9 mouse cellular contexts compared by ENCODE assay signal in genomic region chr4:151975441-151975840, GRCm38 (mm10). TPM values are rescaled to one million over a fixed set of nuclear protein-coding genes. Genes with fewer than 3 reads are reported as not detected.
DNase-seq lines count a peak whose midpoint lies in the region; ATAC-seq and TF ChIP-seq lines count a peak whose summit lies in the region.
"Had no signal": no experiment of that assay in that cellular context is flagged by ENCODE, and none has a peak within 500 bp of the region (broad histone marks: within the 10 kb centered on the region; RNA-seq: fewer than 3 reads in every experiment).

No protein-coding gene starts in this region.

- H3K27ac ChIP-seq in limb, embryonic 11.5 days (replicated peaks; ENCODE audit: low read depth, low read length): no peak overlapping the region
- H3K27ac ChIP-seq in limb, embryonic 10.5 days: no peak overlapping the region
- no peak overlapping the region for H3K27ac ChIP-seq in bone marrow macrophage, adult 2 months (ENCODE audit: insufficient read depth, low read depth, low read length)
- no peak overlapping the region for H3K27ac ChIP-seq in hindbrain, embryonic 12.5 days
- H3K27ac ChIP-seq: limb, embryonic 12.5 days had no signal

- peaks cover 47% of the 10 kb centered on the region for H3K36me3 ChIP-seq in limb, embryonic 11.5 days (ENCODE audit: control insufficient read depth, insufficient read depth, low read length)
- peaks cover 95% of the 10 kb centered on the region for H3K36me3 ChIP-seq in limb, embryonic 10.5 days
- H3K36me3 ChIP-seq in hindbrain, embryonic 12.5 days: peaks cover 60% of the 10 kb centered on the region

- H3K9ac ChIP-seq in limb, embryonic 11.5 days (ENCODE audit: low read length): no peak overlapping the region
- no peak overlapping the region for H3K9ac ChIP-seq in hindbrain, embryonic 12.5 days
- H3K9ac ChIP-seq: limb, embryonic 12.5 days had no signal

- ATAC-seq in limb, embryonic 11.5 days (ENCODE audit: insufficient number of reproducible peaks, low FRiP score, low TSS enrichment, low read depth): no peak
- ATAC-seq in hindbrain, embryonic 12.5 days (ENCODE audit: low FRiP score): no peak

- no peak overlapping the region for H3K4me2 ChIP-seq in limb, embryonic 11.5 days (ENCODE audit: low read depth, severe bottlenecking)
- H3K4me2 ChIP-seq in hindbrain, embryonic 12.5 days (replicated peaks): no peak overlapping the region
- H3K4me2 ChIP-seq: limb, embryonic 12.5 days had no signal

- no peaks in the 10 kb centered on the region for H3K4me1 ChIP-seq in limb, embryonic 11.5 days (ENCODE audit: control insufficient read depth, insufficient read depth, low read length)
- H3K4me1 ChIP-seq in limb, embryonic 10.5 days: no peaks in the 10 kb centered on the region
- peaks cover 5% of the 10 kb centered on the region for H3K4me1 ChIP-seq in bone marrow macrophage, adult 2 months (ENCODE audit: control insufficient read depth, insufficient read depth, low read length)
- no peaks in the 10 kb centered on the region for H3K4me1 ChIP-seq in hindbrain, embryonic 12.5 days
- H3K4me1 ChIP-seq: limb, embryonic 12.5 days had no signal

- H3K4me3 ChIP-seq in limb, embryonic 11.5 days (ENCODE audit: low read depth, low read length): no peak overlapping the region
- H3K4me3 ChIP-seq in limb, embryonic 10.5 days: no peak overlapping the region
- H3K4me3 ChIP-seq in bone marrow macrophage, adult 2 months (ENCODE audit: insufficient read depth, low read length): no peak overlapping the region
- H3K4me3 ChIP-seq in hindbrain, embryonic 12.5 days: no peak overlapping the region
- H3K4me3 ChIP-seq: limb, embryonic 12.5 days had no signal

- H3K27me3 ChIP-seq in limb, embryonic 11.5 days (ENCODE audit: control insufficient read depth, insufficient read depth, low read length): no peaks in the 10 kb centered on the region
- no peaks in the 10 kb centered on the region for H3K27me3 ChIP-seq in limb, embryonic 10.5 days (ENCODE audit: low read depth, poor library complexity, severe bottlenecking)
- H3K27me3 ChIP-seq in hindbrain, embryonic 12.5 days: no peaks in the 10 kb centered on the region
- H3K27me3 ChIP-seq: limb, embryonic 12.5 days had no signal

- TF ChIP-seq CTCF in bone marrow macrophage, adult 2 months (IDR thresholded peaks at IDR 0.05; ENCODE audit: low read depth, low read length): peak; percentile 42

- no peaks in the 10 kb centered on the region for H3K9me3 ChIP-seq in limb, embryonic 11.5 days (ENCODE audit: control insufficient read depth, low read length)
- 0 out of 2 replicates have a peak, but pooled peaks cover 5% of the 10 kb centered on the region for H3K9me3 ChIP-seq in limb, embryonic 10.5 days (replicated peaks)
- peaks cover 3% of the 10 kb centered on the region for H3K9me3 ChIP-seq in hindbrain, embryonic 12.5 days (replicated peaks)
- H3K9me3 ChIP-seq: limb, embryonic 12.5 days had no signal

- DNase-seq in cerebellum, adult 9-10 months: peak; percentile 35
- no peak for DNase-seq in cerebellum, adult 18-20 months
- DNase-seq in limb, embryonic 11.5 days (ENCODE audit: low spot score): peak; percentile 67
- no peak for DNase-seq in limb, embryonic 10.5 days (ENCODE audit: low spot score)
- DNase-seq in retina, postnatal 1 day: peak; percentile 57
- DNase-seq in ovary, adult 18-20 months (ENCODE audit: low spot score): no peak

- 84% methylated on average over 3 of the region's 3 CpGs for WGBS in limb, embryonic 11.5 days
- 96% methylated on average over 3 of the region's 3 CpGs for WGBS in limb, embryonic 10.5 days
- 98% methylated on average over 3 of the region's 3 CpGs for WGBS in hindbrain, embryonic 12.5 days

- TF ChIP-seq POLR2A in bone marrow macrophage, adult 2 months (IDR thresholded peaks at IDR 0.05; ENCODE audit: borderline replicate concordance, low read depth, low read length): no peak

RNA-seq across cellular contexts. Expression of gene Thap3, which starts 13.4 kb away (rescaled TPM):
- polyA plus RNA-seq in limb, embryonic 11.5 days (2014; fragmentation: Nextera tagmentation; extraction: Ambion mirVana): 27.3 and 29.5 TPM in 2 replicates
- 36.0 and 43.1 TPM in 2 replicates for polyA plus RNA-seq in limb, embryonic 10.5 days (2016; fragmentation: Nextera tagmentation; extraction: Ambion mirVana)
- polyA plus RNA-seq in bone marrow macrophage, adult 2 months (2012; ENCODE audit: insufficient read depth, insufficient read length, missing spikeins): 29.8 and 33.7 TPM in 2 replicates
- polyA plus RNA-seq in hindbrain, embryonic 12.5 days (2016; fragmentation: Nextera tagmentation; extraction: Ambion mirVana): 31.7 and 37.0 TPM in 2 replicates

RNA-seq across cellular contexts. Expression of gene Phf13, which starts 20.6 kb away (rescaled TPM):
- polyA plus RNA-seq in limb, embryonic 11.5 days (2014; fragmentation: Nextera tagmentation; extraction: Ambion mirVana): 28.6 and 29.4 TPM in 2 replicates
- 26.9 and 33.4 TPM in 2 replicates for polyA plus RNA-seq in limb, embryonic 10.5 days (2016; fragmentation: Nextera tagmentation; extraction: Ambion mirVana)
- 10.1 and 11.0 TPM in 2 replicates for polyA plus RNA-seq in bone marrow macrophage, adult 2 months (2012; ENCODE audit: insufficient read depth, insufficient read length, missing spikeins)
- 29.2 and 29.7 TPM in 2 replicates for polyA plus RNA-seq in hindbrain, embryonic 12.5 days (2016; fragmentation: Nextera tagmentation; extraction: Ambion mirVana)

RNA-seq across cellular contexts. Expression of gene Klhl21, which starts 33.2 kb away (rescaled TPM):
- 4.7 and 6.4 TPM in 2 replicates for polyA plus RNA-seq in limb, embryonic 11.5 days (2014; fragmentation: Nextera tagmentation; extraction: Ambion mirVana)
- 9.7 and 10.6 TPM in 2 replicates for polyA plus RNA-seq in limb, embryonic 10.5 days (2016; fragmentation: Nextera tagmentation; extraction: Ambion mirVana)
- 11.7 and 13.3 TPM in 2 replicates for polyA plus RNA-seq in bone marrow macrophage, adult 2 months (2012; ENCODE audit: insufficient read depth, insufficient read length, missing spikeins)
- polyA plus RNA-seq in hindbrain, embryonic 12.5 days (2016; fragmentation: Nextera tagmentation; extraction: Ambion mirVana): 8.0 and 8.2 TPM in 2 replicates

RNA-seq across cellular contexts. Expression of gene Dnajc11, which starts 42.0 kb away (rescaled TPM):
- 90.9 and 93.2 TPM in 2 replicates for polyA plus RNA-seq in limb, embryonic 11.5 days (2014; fragmentation: Nextera tagmentation; extraction: Ambion mirVana)
- 121 TPM in 2 replicates for polyA plus RNA-seq in limb, embryonic 10.5 days (2016; fragmentation: Nextera tagmentation; extraction: Ambion mirVana)
- polyA plus RNA-seq in bone marrow macrophage, adult 2 months (2012; ENCODE audit: insufficient read depth, insufficient read length, missing spikeins): 42.0 and 43.3 TPM in 2 replicates
- polyA plus RNA-seq in hindbrain, embryonic 12.5 days (2016; fragmentation: Nextera tagmentation; extraction: Ambion mirVana): 82.8 and 83.2 TPM in 2 replicates

RNA-seq across cellular contexts. Expression of gene Zbtb48, which starts 52.0 kb away (rescaled TPM):
- 21.0 and 23.9 TPM in 2 replicates for polyA plus RNA-seq in limb, embryonic 11.5 days (2014; fragmentation: Nextera tagmentation; extraction: Ambion mirVana)
- 24.5 and 26.5 TPM in 2 replicates for polyA plus RNA-seq in limb, embryonic 10.5 days (2016; fragmentation: Nextera tagmentation; extraction: Ambion mirVana)
- 7.5 and 11.4 TPM in 2 replicates for polyA plus RNA-seq in bone marrow macrophage, adult 2 months (2012; ENCODE audit: insufficient read depth, insufficient read length, missing spikeins)
- polyA plus RNA-seq in hindbrain, embryonic 12.5 days (2016; fragmentation: Nextera tagmentation; extraction: Ambion mirVana): 20.4 and 25.2 TPM in 2 replicates

Comparison
In these comparisons a context has a peak if more than half of its experiments do, and no peak if none do; other contexts are left out.
1. DNase-seq: peak in cerebellum, adult 9-10 months (single experiment), limb, embryonic 11.5 days (single experiment) and retina, postnatal 1 day (single experiment); none in cerebellum, adult 18-20 months (0 of 2), limb, embryonic 10.5 days (single experiment) and ovary, adult 18-20 months (single experiment).